Mouse (Mus musculus): ENCODE measurements at regions not wholly inside any gene's neighbourhood (a gene's known extent, or its start where the extent isn't known, plus 50 kb on each side); places are given as distances from the start of the nearest gene placed in this dataset.

DNA sequence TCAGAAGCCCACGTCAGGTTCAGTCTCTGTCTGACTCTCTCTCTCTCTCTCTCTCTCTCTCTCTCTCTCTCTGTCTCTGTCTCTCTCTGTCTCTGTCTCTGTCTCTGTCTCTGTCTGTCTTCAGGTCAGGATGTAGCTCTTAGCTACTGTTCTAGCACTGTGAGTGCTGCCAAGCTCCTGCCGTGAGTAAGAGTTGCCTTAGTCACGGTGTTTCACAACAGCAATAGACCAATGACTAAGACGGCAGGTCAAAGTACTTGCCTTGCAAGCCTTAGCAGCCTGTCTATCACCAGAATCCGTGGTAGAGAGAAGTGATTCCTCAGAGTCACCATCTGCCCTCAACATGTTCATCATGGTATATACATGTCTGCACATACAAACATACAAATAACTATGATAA lies 107.1 kb upstream of the Rreb1 start:
- no peak for TF ChIP-seq CTCF (IDR thresholded peaks at IDR 0.05; ENCODE audit: low read depth)
- TF ChIP-seq EP300 (IDR thresholded peaks at IDR 0.05; ENCODE audit: low read depth), result no peak
